Mouse (Mus musculus): ENCODE data around the gene Rtl8a.
"Not testable (repeated sequence)": the region's sequence is repeated elsewhere in the genome, so short reads cannot be mapped to it uniquely, and the experiment has no call there.

DNA sequence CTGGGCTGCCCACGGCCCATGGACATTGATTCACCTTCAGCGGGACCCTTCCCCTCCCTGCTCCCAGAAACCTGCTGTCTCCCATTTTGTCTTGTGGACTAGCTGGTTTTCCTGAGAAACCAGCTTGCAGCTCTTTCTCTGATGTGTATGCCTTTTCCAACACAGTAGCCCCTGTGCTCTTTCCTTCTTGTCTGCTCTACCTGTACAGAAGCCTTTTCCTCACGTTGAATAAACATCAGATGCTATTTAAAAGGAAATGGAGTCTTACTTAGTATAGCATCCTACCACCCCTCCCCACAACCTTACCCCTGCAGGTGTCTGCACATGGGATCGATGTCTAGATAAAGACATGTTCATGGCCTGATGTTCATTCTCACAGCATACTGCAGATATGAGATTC, 34.6 kb downstream of the Rtl8a start, which contains the start of gene Gm14597:
- TF ChIP-seq POLR2A (IDR thresholded peaks at IDR 0.05; ENCODE audit: borderline replicate concordance, control insufficient read depth, low read depth, low read length); CTCF (IDR thresholded peaks at IDR 0.05; ENCODE audit: control insufficient read depth, insufficient read depth, low read length): not testable (repeated sequence)

Data from bone marrow, adult 2 months (tissue).